Mouse (Mus musculus): Measurements from ENCODE around the gene Rabep2.

DNA sequence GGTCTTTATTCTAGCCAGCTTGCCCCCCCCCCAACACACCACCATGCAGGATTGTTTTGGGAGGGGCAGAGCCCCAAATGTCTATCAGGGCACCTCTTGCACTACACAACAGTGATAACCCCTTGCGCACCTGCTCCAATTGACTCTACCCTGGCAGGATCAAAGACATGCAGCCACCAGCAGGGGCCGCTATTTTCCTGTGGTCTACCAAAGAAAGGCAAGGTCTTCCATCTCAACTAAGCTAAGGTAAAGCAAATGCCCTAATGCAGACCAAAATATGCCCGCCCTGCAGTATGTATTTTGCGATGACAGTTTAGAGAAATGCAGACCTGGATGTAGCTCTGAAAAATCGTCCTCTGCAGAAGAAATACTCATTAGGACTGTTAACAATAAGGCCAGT is 29.0 kb upstream of the Rabep2 start:
- TF ChIP-seq CTCF (conservative IDR thresholded peaks at IDR 0.05 in 1 of 2, IDR thresholded peaks at IDR 0.05 in 1 of 2; ENCODE audit: low read depth in 2 of 2, low read length in 2 of 2) = peak; percentile 83 to 97
- 0 out of 2 replicates have a peak, but pooled peaks have one; percentile 26 for TF ChIP-seq JUND (conservative IDR thresholded peaks at IDR 0.05; ENCODE audit: low read depth, low read length)
- TF ChIP-seq EP300 (IDR thresholded peaks at IDR 0.05; ENCODE audit: low read length) = no peak
- no peak; the same call in 1 of the 2 replicates for TF ChIP-seq ZNF384 (IDR thresholded peaks at IDR 0.05; ENCODE audit: low read depth, low read length)
- TF ChIP-seq JUN (IDR thresholded peaks at IDR 0.05; ENCODE audit: insufficient read depth, low read depth, low read length) = no peak
- TF ChIP-seq MAX (IDR thresholded peaks at IDR 0.05; ENCODE audit: low read length) = no peak
- TF ChIP-seq POLR2A (IDR thresholded peaks at IDR 0.05; ENCODE audit: low read depth, low read length) = no peak
- peak; percentile 50 for TF ChIP-seq HCFC1 (IDR thresholded peaks at IDR 0.05; ENCODE audit: low read depth, low read length)
- TF ChIP-seq USF2 (conservative IDR thresholded peaks at IDR 0.05; ENCODE audit: low read depth, low read length) = no peak

Measured in CH12.LX (cell line).